Mouse (Mus musculus) natural killer cell, adult 2 months (primary cell): ENCODE data around the gene Slc41a2.

ENCODE experiments used
- DNase-seq, 2 experiments: peaks; one replicate each; pipeline ENCODE4 v3.0.0; 2022; ENCODE audit warnings: low spot score in 2 of 2

The Slc41a2 gene

DNA sequence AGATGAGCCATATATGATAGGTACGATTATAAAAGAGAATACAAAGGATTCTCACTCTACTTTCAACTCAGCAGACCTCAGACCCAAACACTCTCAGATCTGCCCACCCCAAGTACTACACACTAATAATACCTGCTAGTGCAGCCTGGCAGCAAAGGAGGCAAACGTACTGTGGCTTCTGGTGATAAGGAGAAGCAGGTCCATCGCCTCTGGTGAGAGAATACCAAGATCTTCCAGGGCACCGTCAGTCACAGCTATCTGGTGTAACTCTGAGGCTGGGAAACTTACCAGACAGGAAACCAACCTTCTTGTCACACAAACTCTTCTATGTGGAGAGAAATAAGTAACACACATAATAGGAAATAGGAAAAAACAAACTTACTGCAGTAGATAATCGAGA, 24.6 kb downstream of the Slc41a2 start:
- no peak for DNase-seq

DNA sequence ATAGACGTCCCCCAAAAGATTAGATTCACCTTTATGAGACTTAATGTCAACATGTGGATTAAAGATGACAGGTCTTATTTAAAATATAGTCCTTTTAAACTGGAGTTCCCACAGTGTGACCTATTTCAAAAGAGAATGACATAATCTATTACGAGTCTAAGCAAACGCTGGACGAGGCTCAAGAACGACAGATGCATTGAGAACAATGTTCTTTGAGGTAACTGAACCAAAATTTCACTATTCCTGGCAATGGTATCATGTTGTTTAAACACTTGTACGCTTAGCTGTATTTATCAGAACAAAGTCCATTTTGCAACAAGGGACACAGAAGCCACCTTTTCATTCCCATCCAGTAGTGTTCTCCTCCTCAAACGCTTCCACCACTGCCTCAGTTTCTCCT, 27.3 kb downstream of the Slc41a2 start:
- no peak for DNase-seq

DNA sequence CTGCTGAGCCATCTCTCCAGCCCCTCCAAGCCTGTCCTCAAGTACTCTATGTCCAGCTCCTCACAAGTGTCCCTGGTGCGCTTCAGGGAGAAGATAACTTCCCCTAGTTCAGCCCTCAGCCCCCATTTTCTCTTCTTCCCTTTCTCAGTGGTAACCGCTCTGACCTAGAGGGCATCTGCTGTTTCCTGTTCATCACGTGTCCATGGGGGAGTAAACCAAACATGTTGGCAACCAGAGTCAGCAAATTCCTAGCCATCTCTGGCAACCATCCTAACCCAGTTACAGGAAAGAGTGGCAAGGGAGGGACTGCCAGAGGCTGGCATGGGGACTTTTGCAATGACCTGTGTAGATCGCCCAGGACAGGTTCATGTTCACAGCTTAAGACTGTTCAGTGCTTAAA, 36.0 kb downstream of the Slc41a2 start:
- peak; percentile 1 to 15 for DNase-seq

DNA sequence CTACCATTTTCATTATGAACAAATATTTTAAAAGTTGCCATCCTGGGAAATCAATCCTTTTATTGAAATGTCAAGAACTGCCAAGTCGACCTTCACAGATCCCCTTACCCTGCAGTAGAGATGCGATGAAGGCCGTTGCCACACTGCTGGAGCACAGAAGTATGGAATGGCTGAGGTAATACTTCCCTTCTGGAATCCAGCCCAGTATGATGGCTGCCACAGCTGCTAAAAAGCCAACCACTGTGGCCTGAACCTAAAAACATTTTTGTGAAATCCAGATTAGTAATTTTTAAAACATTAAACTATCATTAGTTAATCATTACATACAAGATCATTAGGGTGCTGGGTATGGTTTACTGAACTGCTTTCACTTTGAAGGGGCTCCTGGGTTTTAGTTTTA, 36.6 kb downstream of the Slc41a2 start:
- no peak for DNase-seq

DNA sequence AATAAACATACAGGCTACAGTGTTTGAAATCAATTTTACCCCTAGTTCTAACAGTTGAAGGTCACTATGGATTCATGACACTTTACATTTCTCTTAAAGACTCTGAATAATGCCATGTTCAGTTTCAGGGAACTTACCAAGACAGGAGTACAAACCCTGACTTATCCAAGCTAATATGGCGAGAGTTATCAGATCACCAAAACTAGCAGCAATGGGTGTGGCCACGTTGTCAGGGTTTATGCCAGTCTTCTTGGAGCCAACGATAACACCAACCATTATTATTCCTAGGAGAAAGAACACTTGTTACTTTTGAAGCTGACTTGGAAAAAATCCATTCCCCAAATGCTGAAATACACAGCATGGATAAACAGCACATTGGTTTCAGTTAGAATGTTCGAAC, 40.7 kb downstream of the Slc41a2 start:
- DNase-seq = no peak

DNA sequence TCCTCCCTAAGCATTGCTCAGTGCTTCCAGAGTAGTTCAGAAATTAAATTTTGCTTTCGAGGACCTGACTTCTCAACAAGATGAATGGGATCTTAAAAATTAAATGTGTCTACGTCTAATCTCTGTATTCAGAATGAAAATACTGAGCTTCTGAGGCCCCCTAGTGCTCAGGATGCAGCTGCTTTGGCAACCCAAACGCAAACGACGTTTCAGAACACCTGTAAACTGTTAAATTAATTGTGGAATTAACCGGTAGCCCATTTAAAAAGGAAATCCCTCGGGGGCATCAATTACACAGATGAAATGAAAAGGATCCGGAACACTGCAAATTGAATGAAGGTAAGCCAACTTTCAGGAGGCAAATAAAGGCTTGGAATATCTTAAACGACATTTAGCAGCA, 42.9 kb downstream of the Slc41a2 start:
- DNase-seq = no peak

DNA sequence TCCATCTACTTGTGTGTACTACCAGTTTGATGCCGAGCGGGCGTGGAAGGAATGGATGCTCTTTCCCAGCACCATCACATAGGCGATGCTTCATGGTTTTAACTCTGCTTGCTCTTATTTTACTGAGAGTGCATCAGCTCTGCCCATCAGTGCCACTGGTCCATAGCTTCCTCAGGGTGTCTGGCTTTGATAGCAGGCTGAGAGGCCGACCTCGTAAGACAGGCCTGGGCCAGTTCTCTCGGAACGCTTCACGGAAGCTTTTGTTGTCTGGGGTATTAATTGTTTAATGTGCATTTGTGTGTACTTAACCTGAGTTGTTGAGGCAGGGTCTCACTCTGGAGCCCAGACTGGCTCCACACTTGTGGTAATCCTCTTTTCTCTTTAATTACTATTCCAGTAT, 44.3 kb downstream of the Slc41a2 start:
- no peak for DNase-seq

DNA sequence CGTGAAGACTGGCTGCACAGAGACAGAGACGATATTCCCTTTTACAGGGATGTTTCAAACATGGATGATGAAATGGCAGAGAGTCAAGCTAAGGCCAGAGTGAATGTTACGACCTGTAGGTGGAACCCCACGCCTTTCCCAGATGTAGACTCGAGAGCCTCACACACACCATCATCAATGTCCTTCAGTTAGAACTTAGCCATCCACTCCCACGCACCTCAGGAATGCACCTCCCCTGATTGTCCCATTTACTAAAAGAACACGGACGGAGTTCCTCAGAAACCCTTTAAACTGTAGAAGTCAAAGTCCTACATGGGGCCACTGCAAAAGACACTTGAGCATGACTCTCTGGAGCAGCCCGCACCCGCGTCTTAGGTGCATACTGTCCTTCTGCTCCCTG, 46.0 kb downstream of the Slc41a2 start:
- no peak for DNase-seq

DNA sequence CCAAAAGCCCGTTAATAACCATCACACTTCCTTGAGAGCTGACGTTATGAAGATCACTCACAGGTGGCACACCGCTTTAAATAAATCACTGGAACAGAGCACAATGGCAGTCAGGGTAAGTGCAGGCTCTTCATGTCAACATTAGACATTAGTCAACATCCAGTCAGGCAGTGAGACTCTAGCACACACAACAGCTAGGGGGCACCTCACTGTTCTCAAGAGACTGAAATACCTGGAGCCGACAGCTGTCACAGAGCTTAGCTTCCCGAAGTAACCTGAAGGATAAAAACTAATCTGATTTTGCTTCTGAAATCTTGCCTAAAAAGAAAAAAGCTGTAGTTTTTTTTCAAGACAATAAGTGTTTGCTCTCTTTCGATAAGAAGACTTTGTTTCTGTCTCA, 49.9 kb downstream of the Slc41a2 start:
- no peak for DNase-seq

DNA sequence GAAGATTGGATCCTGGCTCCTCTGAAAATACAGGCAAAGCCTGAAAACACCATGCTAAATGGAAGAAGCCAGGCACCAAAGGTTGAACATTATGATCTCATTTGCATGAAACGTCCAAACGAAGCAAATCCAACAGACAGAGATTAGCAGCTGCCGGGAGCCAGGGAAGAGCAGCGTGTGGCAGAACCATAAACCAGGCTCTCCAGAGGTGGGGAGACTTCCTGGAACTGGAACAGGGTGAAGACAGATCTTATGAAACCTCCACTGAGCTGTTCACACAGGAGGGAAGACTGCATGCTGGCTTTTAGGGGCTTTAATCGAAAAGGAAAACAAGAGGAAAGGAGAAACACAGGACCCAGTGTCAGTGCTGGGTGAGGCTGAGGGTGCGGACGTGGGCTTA, 51.3 kb downstream of the Slc41a2 start:
- DNase-seq = no peak

DNA sequence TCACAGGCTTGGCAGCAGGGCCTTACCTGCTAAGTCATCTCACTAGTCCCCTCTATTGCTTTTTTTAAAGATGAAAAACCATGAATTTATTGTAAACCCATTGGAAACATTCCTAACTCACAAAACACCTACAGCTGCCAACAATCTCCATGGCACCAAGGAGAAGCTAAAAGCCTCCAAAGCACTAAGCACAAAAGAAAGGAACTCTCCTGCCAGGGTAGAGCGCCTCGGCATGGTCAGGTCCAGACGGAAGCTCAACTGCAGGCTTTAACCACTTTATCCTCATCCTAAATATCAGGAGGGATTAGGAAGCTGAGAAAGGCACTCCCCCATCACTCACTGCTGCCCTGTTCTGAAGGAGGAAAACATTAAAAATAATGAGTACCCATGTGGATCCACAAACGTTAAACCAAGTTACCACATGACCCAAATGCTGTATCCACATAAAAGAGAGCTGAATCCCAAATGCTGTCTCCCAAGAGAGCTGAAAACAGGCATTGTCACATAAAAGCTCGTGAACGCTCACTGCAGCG, 51.9 kb downstream of the Slc41a2 start:
- DNase-seq = no peak

DNA sequence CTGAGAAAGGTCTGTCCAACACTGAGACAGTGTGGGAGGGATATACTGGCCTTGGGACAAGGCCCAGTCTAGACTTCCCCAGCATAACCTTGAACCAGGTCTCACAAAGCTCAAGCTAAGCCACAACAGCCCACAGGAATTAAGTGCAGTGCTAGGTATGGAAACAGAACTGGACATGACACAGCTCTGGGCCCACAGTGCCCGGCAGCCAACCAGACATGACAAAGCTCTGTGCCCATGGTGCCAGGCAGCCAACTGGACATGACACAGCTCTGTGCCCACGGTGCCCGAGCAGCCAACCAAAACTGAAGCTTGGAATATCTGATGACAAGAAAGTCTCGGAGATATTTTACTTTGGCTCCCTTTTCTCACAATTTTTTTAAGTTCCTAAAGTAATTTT, 52.8 kb downstream of the Slc41a2 start:
- no peak for DNase-seq

DNA sequence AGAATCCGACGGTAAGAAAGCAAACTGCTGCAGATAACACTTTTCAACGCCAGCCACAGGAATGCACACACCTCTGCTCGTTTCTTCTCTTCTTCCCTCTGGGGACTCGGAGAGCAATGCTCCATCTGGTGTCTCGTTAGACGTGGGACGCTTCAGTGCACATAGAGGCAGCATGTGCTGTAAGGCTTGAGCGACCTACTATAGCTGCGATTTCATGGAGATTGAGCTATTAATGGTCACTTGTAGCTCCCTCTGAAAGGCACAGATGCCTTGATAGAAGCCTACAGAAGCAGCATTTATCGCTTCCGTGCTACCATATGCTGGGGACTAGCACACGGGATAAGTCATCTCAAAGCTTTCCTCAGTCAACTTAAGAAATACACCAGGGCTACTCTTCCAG, 71.0 kb downstream of the Slc41a2 start:
- DNase-seq = no peak

DNA sequence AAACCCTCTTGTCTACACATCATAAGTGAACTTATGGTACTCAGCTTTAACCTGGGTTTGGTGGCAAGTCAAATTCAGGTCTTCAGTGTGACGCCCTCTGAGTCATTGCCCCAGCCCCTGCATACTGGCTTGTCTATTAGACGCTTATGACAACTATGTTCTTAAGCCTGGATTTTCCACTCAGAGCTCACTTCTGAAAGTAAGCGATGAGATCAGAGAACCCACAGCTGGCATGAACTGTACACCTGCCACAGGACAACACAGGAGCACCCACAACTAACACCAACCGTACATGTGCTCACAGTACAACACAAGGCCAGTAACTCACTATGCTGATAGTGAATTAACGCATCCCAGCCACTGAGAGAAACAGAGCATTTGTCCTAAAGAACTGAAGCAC, 71.4 kb downstream of the Slc41a2 start:
- DNase-seq = no peak

DNA sequence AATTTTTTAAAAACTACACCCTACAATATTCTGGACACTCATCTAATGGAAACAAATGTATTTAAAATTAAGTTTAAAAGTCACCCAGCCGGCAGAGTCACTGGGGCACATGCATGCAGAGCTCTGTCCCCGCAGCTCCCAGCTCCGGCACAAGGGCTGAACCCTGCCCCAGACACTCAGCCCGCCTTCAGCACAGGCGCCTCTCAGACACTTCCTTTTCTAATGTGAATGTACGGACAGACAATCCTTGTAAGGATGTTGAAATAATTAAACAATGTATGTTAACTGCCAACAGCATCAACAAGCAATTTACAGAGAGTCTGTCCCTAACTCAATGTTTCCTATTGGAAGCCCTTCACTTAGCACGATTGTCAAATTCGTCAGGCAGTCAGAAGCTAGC, 73.0 kb downstream of the Slc41a2 start:
- no peak for DNase-seq

DNA sequence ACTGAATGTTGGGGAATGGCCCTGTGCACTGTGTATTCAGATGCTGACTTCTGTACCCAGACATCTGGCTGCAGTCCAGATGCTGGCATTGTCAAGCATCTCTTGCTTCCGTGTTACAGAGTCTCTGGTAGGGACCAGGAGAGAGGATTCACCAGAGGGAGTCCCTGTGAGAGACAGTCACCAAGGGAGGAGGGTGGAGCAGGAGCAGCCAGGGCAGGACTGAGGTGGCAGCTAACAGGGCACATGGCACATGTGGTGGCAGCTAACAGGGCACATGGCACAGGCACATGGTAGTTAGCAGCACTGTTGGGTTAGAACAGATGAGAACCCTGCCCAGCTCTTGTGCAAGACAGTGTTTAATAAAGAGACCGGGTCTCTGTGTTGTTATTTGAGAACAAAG, 73.6 kb downstream of the Slc41a2 start:
- no peak for DNase-seq

DNA sequence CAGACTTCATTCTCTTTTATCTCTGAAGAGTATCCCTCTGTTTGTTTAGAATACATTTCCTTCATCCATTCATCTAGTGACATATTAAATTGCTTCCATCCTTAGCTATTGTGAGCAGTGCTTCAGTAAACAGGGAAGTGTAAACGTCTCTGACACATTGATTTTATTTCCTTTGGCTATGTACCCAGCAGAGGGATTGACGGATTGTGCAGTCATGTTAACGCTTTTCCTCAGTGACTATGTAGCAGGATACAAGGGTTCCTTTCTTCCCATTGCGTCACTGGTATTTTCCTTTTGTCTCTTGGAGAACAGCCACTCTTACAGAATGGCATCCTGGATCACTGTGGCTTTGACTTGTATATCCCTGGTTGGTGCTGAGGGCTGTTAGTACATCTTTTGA, 76.4 kb downstream of the Slc41a2 start:
- DNase-seq = no peak

DNA sequence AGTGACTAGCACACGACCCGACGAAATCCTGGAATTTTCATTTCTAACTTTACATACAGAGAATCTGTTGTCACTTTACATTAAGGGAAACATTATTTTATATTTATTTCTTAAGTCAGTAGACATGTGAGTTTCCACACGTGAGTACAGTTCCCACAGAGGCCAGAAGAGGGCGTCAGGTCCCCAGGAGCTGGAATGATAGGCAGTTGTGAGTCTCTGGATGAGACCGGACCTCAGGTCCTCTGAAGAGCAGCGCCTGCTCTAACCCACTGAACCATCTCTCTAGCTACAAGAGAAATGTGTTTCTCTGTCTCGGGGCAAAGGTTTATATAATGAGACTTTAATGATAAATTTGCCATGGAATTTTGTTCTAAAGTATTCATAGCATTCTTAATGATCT, 86.3 kb downstream of the Slc41a2 start:
- peak in 1 of 2 experiments; percentile 19 for DNase-seq

DNA sequence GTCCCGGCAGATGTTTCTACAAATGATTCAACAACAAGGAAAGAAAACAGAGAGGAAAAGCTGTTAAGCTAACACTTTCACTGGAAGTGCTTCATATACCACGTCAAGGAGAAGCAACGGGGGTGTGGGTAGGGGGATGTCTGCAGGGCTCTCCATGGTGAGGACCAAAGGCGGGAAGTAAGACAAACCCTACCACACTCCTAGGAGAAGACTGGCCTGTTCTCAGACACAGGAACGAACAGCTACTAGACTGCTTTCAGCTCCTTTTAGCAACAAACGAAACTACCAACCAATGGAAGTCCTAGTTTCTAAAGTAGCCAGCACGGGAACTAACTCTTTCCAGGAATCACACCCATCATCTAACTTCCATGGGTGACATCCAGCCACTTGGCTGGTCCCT, 89.6 kb downstream of the Slc41a2 start:
- no peak for DNase-seq

DNA sequence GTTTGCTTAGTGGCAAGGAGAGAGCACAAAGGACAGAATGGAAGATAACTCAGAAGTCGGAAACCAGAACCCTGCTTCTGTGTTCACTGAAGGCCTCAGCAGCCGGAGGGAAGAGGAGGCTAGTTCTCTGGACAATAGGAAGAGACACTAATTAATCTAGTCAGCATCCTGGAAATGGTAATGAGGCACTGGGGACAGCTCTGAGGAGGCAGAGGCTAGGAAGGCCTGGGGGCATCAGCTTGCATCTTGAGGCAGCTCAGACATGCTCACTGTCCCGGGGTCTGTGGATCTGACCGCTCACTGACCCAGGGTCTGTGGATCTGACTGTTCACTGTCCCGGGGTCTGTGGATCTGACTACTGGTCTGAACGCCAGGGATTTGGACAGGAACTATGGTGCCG, 92.0 kb downstream of the Slc41a2 start:
- DNase-seq = no peak

DNA sequence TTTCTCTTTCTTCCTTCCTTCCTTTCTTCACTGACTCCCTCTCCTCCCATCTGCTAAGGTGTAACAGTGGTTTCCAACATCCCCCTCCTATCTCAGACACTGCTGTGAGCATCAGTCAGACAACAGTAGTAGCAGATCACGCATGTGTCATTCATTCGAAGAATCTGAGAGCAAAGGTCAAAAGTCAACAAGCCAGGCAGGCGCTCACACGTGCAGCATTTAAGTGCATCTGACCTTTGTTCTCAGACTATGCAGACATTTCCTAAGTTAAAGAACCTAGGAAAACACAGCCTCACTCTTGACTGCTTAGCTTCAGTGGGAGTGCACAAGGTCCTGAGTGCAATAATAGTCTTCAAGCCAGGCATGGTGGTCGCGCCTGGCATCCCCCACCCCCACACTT, 93.6 kb downstream of the Slc41a2 start:
- DNase-seq = no peak

DNA sequence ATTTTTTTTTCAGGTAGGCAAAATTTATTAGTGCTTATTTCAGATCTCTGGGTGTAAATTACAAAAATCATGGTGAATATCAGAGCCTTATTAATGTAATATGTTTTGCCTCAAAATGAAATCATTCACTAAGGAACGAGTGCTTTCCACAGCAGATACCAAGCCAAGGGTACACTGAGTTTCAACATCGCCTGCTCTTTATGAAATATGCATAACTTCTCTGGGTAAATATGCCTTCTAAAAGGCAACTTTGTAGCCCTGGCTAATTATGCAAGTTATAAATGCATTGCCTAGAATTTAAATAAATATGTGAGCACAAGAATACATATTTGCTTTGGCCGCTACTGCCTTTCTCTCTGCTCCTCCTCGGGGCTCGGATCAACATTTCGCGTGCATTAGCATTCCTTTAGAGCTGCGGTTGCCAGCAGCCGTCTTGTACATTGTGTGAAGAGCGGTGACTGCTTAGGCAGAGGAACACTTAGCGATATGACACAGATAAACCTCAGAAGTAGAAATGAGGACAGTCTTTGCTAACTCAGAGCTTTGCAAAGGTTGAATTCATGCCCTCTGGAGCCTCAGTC, 95.5 kb downstream of the Slc41a2 start:
- DNase-seq = no peak

DNA sequence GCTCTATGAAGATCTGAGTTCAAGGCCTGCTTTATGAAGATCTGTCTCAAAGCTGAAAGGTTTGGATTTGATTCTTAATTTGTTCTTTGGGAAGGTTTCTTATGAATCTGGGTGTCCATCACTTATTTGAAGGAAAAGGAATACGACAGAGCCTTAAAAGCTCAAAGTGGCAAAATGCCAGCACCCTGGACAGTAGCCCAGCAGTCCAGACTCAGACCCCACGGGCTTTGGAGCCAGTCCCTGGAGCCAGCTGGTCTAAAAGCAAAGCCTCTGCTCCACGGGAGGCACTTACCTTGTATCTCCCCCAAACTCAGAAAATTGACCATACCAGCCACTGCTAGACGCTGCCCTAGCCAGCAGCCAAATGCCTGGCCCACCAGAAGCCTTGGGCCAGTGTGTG, 103.3 kb downstream of the Slc41a2 start:
- no peak for DNase-seq

DNA sequence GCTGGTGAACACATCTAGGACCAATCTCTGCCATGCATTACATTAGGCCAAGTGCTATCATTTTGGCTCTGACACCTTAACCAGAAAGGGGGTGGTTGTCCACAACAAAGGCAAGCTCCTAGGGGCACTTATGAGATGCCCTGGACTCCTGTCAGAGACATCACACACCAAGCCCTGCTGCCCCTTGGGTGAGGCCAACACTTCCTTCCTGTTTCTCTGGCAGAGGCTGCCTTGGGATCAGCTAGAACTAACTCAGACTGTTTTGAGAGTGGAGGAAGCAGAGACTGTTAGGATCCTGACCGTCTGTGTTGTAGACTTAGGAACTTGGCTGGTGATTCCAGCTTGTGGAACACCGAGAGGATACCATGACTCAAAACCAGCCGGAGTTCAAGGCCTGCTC, 103.7 kb downstream of the Slc41a2 start:
- DNase-seq = no peak
